ENCODE assay signal across 23 mouse cellular contexts in genomic region chr5:16999183-16999582, GRCm38 (mm10).
DNase-seq lines count a peak whose midpoint lies in the region; ATAC-seq and TF ChIP-seq lines count a peak whose summit lies in the region.
"Had no signal": no experiment of that assay in that cellular context is flagged by ENCODE, and none has a peak within 500 bp of the region (broad histone marks: within the 10 kb centered on the region; RNA-seq: fewer than 3 reads in every experiment).

No protein-coding gene starts in this region.

- H3K4me2 ChIP-seq in forebrain, postnatal 0 days (ENCODE audit: low read depth) = no peak overlapping the region
- no peak overlapping the region for H3K4me2 ChIP-seq in kidney, embryonic 14.5 days (replicated peaks; ENCODE audit: low read depth, low read length)
- H3K4me2 ChIP-seq: embryonic facial prominence, embryonic 12.5 days; heart, embryonic 13.5 days; liver, embryonic 13.5 days; lung, embryonic 15.5 days; midbrain, embryonic 11.5 days had no signal

- no peaks in the 10 kb centered on the region for H3K4me1 ChIP-seq in heart, embryonic 10.5 days
- H3K4me1 ChIP-seq in forebrain, postnatal 0 days (ENCODE audit: insufficient read depth) = no peaks in the 10 kb centered on the region
- H3K4me1 ChIP-seq in kidney, embryonic 14.5 days (ENCODE audit: control insufficient read depth, insufficient read depth, low read length) = no peaks in the 10 kb centered on the region
- H3K4me1 ChIP-seq: embryonic facial prominence, embryonic 12.5 days; liver, embryonic 13.5 days; lung, embryonic 15.5 days had no signal

- no peak for TF ChIP-seq CTCF in forebrain, postnatal 0 days (IDR thresholded peaks at IDR 0.05; ENCODE audit: low read depth)

- 45% methylated on average over 2 of the region's 2 CpGs for WGBS in heart, embryonic 10.5 days
- WGBS in forebrain, postnatal 0 days = 42% methylated on average over 2 of the region's 2 CpGs
- 46% methylated on average over 2 of the region's 2 CpGs for WGBS in kidney, embryonic 14.5 days

- DNase-seq in heart, adult 11 months = peak; percentile 86
- no peak for DNase-seq in heart, embryonic 10.5 days (ENCODE audit: low spot score)
- DNase-seq in R1 (ENCODE audit: low read depth, low spot score) = peak; percentile 28
- peak; percentile 5 for DNase-seq in brain, adult 2 months (ENCODE audit: low read depth, low spot score)
- peak; percentile 62 for DNase-seq in forebrain, postnatal 0 days
- DNase-seq in urinary bladder, postnatal 25 days (ENCODE audit: low spot score) = no peak
- DNase-seq: adrenal gland, postnatal 10 days; cerebellum, adult 18-20 months; cerebellum, postnatal 25 days; gastrocnemius, postnatal 14 days; heart, postnatal 4 days; kidney, adult 18-20 months; kidney, postnatal 10 days; liver, embryonic 13.5 days; lung, postnatal 4 days; right cerebral cortex, postnatal 4 days; thymus, adult 2 months had no signal

- no peak overlapping the region for H3K9ac ChIP-seq in forebrain, postnatal 0 days
- H3K9ac ChIP-seq in kidney, embryonic 14.5 days (ENCODE audit: low read depth, low read length) = no peak overlapping the region
- H3K9ac ChIP-seq: embryonic facial prominence, embryonic 12.5 days; heart, embryonic 13.5 days; liver, embryonic 13.5 days; lung, embryonic 15.5 days had no signal

- H3K4me3 ChIP-seq in heart, embryonic 10.5 days = no peak overlapping the region
- no peak overlapping the region for H3K4me3 ChIP-seq in forebrain, postnatal 0 days (ENCODE audit: low read depth, low read length)
- no peak overlapping the region for H3K4me3 ChIP-seq in kidney, embryonic 14.5 days (ENCODE audit: low read length)
- H3K4me3 ChIP-seq: embryonic facial prominence, embryonic 12.5 days; erythroblast, embryonic 14.5 days; heart, embryonic 13.5 days; liver, embryonic 13.5 days; lung, embryonic 15.5 days had no signal

- no peak overlapping the region for H3K27ac ChIP-seq in heart, embryonic 10.5 days
- H3K27ac ChIP-seq in forebrain, postnatal 0 days (ENCODE audit: low read depth, low read length) = no peak overlapping the region
- no peak overlapping the region for H3K27ac ChIP-seq in kidney, embryonic 14.5 days (ENCODE audit: low read depth, low read length)
- H3K27ac ChIP-seq: embryonic facial prominence, embryonic 12.5 days; heart, embryonic 13.5 days; liver, embryonic 13.5 days; lung, embryonic 15.5 days had no signal

- H3K27me3 ChIP-seq in heart, embryonic 10.5 days (ENCODE audit: insufficient read depth, poor library complexity, severe bottlenecking) = no peaks in the 10 kb centered on the region
- H3K27me3 ChIP-seq in forebrain, postnatal 0 days (ENCODE audit: insufficient read depth, low read length) = no peaks in the 10 kb centered on the region
- H3K27me3 ChIP-seq in kidney, embryonic 14.5 days (ENCODE audit: control insufficient read depth, insufficient read depth, low read length) = no peaks in the 10 kb centered on the region
- H3K27me3 ChIP-seq: embryonic facial prominence, embryonic 12.5 days; heart, embryonic 13.5 days; liver, embryonic 13.5 days; lung, embryonic 15.5 days had no signal

- no peaks in the 10 kb centered on the region for H3K36me3 ChIP-seq in heart, embryonic 10.5 days
- H3K36me3 ChIP-seq in forebrain, postnatal 0 days (ENCODE audit: insufficient read depth) = no peaks in the 10 kb centered on the region
- no peaks in the 10 kb centered on the region for H3K36me3 ChIP-seq in kidney, embryonic 14.5 days (ENCODE audit: control insufficient read depth, insufficient read depth, low read length)
- H3K36me3 ChIP-seq: embryonic facial prominence, embryonic 12.5 days; heart, embryonic 13.5 days; liver, embryonic 13.5 days; lung, embryonic 15.5 days had no signal

- no peaks in the 10 kb centered on the region; the same call in 1 of the 2 replicates for H3K9me3 ChIP-seq in heart, embryonic 10.5 days
- no peaks in the 10 kb centered on the region for H3K9me3 ChIP-seq in forebrain, postnatal 0 days (ENCODE audit: low read length)
- no peaks in the 10 kb centered on the region for H3K9me3 ChIP-seq in kidney, embryonic 14.5 days (ENCODE audit: control insufficient read depth, low read length)
- H3K9me3 ChIP-seq: embryonic facial prominence, embryonic 12.5 days; liver, embryonic 13.5 days; lung, embryonic 15.5 days had no signal

- peak; percentile 71 for ATAC-seq in forebrain, postnatal 0 days
- ATAC-seq in kidney, embryonic 14.5 days (ENCODE audit: low FRiP score, low TSS enrichment) = no peak

Comparison
In these comparisons a context has a peak if more than half of its experiments do, and no peak if none do; other contexts are left out.
1. DNase-seq: peak in heart, adult 11 months (single experiment), R1 (single experiment), brain, adult 2 months (single experiment) and forebrain, postnatal 0 days (single experiment); none in heart, embryonic 10.5 days (single experiment) and urinary bladder, postnatal 25 days (single experiment).